In the genomic region with DNA sequence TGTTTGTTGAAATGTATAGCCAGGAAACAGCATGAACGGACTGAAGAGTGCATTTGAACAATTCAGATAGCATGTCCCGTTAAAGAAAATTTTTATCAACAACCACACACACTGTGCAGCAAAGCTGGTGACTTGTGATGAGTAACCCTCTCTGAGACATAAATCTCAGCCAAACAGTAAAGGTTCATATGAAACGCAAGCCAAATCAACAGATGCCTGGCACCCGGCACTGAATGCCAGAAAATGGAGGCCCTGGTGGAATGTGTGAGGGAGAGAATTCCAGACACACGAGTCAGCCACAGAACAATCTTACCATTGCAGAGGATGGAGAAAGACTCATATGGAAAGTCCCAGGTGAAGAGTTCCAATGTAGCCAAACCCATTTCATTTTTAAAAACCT, we compare ENCODE assay signal across 13 mouse cellular contexts.
A peak's percentile ranks its signal among the peaks of the same experiment; 100 is the strongest.
DNase-seq lines count a peak whose midpoint lies in the region; ATAC-seq and TF ChIP-seq lines count a peak whose summit lies in the region.
"Had no signal": no experiment of that assay in that cellular context is flagged by ENCODE, and none has a peak within 500 bp of the region (broad histone marks: within the 10 kb centered on the region; RNA-seq: fewer than 3 reads in every experiment).

No protein-coding gene starts in this region.

- H3K27me3 ChIP-seq in kidney, adult 2 months (replicated peaks; ENCODE audit: control insufficient read depth, insufficient read depth, low read length): no peaks in the 10 kb centered on the region
- H3K27me3 ChIP-seq: embryonic facial prominence, embryonic 15.5 days; heart, embryonic 13.5 days had no signal

- no peaks in the 10 kb centered on the region for H3K36me3 ChIP-seq in kidney, adult 2 months (ENCODE audit: control insufficient read depth, insufficient read depth, low read length)
- H3K36me3 ChIP-seq: embryonic facial prominence, embryonic 15.5 days; heart, embryonic 13.5 days had no signal

- peak overlapping the region; percentile 76 for H3K27ac ChIP-seq in layer of hippocampus, adult 2 months
- no peak overlapping the region for H3K27ac ChIP-seq in kidney, adult 2 months (ENCODE audit: insufficient read depth, low read depth, low read length)
- H3K27ac ChIP-seq: embryonic facial prominence, embryonic 15.5 days; heart, embryonic 13.5 days; hindbrain, postnatal 0 days had no signal

- 77% methylated on average over 5 of the region's 5 CpGs for WGBS in kidney, adult 2 months

- intact Hi-C loops in gastrocnemius, postnatal 14 days (cut with DNase I; ENCODE audit: low total_unique reads): no loop called here

- no peak overlapping the region for H3K4me3 ChIP-seq in layer of hippocampus, adult 2 months
- H3K4me3 ChIP-seq in kidney, adult 2 months (ENCODE audit: insufficient read depth, low read depth, low read length): no peak overlapping the region
- H3K4me3 ChIP-seq: embryonic facial prominence, embryonic 15.5 days; heart, embryonic 13.5 days had no signal

- peak; percentile 52 for ATAC-seq in frontal cortex, adult (ENCODE audit: low TSS enrichment)
- ATAC-seq: hindbrain, postnatal 0 days had no signal

- no peak for TF ChIP-seq CTCF in layer of hippocampus, adult 2 months (conservative IDR thresholded peaks at IDR 0.05)
- no peak for TF ChIP-seq CTCF in kidney, adult 2 months (conservative IDR thresholded peaks at IDR 0.05; ENCODE audit: insufficient read depth, insufficient read length, low read depth, low read length)

- TF ChIP-seq POLR2A in kidney, adult 2 months (IDR thresholded peaks at IDR 0.05; ENCODE audit: low read depth, low read length): no peak

- no peak for DNase-seq in frontal cortex, postnatal 10 days (ENCODE audit: low spot score in 2 of 2)
- DNase-seq in cerebellum, adult 8-10 months: peak; percentile 60
- peak; percentile 75 to 79 for DNase-seq in layer of hippocampus, adult 2 months (ENCODE audit: low spot score in 2 of 2)
- DNase-seq in right cerebral cortex, postnatal 10 days (ENCODE audit: low spot score in 2 of 2): peak; percentile 33 to 37
- DNase-seq in gastrocnemius, postnatal 14 days: no peak
- DNase-seq in kidney, adult 2 months: no peak
- no peak for DNase-seq in kidney, postnatal 25 days
- DNase-seq: spleen, adult 18-20 months; thymus, postnatal 14 days had no signal

- no peaks in the 10 kb centered on the region for H3K4me1 ChIP-seq in kidney, adult 2 months (ENCODE audit: control insufficient read depth, insufficient read depth, low read length)
- H3K4me1 ChIP-seq: embryonic facial prominence, embryonic 15.5 days had no signal

Comparison
In these comparisons a context has a peak if more than half of its experiments do, and no peak if none do; other contexts are left out.
1. DNase-seq: peak in cerebellum, adult 8-10 months (single experiment), layer of hippocampus, adult 2 months (2 of 2) and right cerebral cortex, postnatal 10 days (2 of 2); none in frontal cortex, postnatal 10 days (0 of 2), gastrocnemius, postnatal 14 days (single experiment), kidney, adult 2 months (single experiment) and kidney, postnatal 25 days (0 of 2).